Mouse (Mus musculus): ENCODE data around the gene Cabp1.

Cabp1 gene

GRCm38 (mm10) chr5:115120978-115121377 is 73.2 kb downstream of the Cabp1 start:
- no peak for DNase-seq

GRCm38 (mm10) chr5:115118961-115119570 is 75.1 kb downstream of the Cabp1 start, which contains the start of gene Acads:
Acads (minus strand) TSS chr5:115119346.
- peak; percentile 86 to 89 for DNase-seq
